Mouse (Mus musculus) right cerebral cortex, postnatal 36 days (tissue): ENCODE measurements around the gene Gbp4.
"Not testable (repeated sequence)": the region's sequence is repeated elsewhere in the genome, so short reads cannot be mapped to it uniquely, and the experiment has no call there.

Experiments
- DNase-seq, 2 experiments: peaks; one replicate each; pipeline ENCODE4 v3.0.0; 2022; ENCODE audit warnings: low spot score in 2 of 2, mixed read lengths in 1 of 2

The Gbp4 gene

DNA sequence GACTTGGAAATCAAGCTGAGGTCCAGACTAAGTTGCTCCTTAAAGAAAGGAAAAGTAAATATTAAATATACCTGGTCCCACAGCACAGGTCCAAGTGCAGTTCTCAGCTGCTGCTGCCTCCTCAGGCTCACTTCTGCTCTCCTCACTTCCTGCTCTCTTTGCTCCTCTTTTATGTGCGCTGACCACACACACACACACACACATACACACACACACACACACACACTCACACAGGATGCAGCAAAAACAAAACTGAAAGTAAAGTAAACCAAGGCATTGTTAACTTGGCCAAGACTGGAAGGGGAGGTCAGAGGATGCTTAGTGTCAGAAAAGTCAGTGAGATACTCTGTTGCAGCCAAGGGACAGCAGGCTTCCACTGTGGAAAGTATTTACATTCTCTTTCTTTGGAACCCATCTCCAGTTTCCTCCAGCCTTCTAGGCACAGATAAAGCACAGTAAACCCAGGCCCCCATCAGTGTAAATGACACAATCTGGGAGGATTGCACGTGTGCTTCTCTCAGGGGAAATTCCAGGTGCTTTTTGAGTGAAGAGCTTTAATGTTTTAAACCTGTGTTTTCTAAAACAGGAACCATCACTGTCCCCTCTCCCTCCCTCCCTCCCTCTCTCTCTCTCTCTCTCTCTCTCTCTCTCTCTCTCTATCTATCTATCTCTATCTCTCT lies at the start of gene Gbp4, which contains the start of the genes Gbp9 and Gbp8:
Gbp4 (minus strand) TSS at position 178 of the 680 bp plus-strand sequence.
Gbp9 (minus strand) TSS at position 131 of the 680 bp plus-strand sequence.
Gbp8 (minus strand) TSS at position 132 of the 680 bp plus-strand sequence.
- not testable (repeated sequence) for DNase-seq

DNA sequence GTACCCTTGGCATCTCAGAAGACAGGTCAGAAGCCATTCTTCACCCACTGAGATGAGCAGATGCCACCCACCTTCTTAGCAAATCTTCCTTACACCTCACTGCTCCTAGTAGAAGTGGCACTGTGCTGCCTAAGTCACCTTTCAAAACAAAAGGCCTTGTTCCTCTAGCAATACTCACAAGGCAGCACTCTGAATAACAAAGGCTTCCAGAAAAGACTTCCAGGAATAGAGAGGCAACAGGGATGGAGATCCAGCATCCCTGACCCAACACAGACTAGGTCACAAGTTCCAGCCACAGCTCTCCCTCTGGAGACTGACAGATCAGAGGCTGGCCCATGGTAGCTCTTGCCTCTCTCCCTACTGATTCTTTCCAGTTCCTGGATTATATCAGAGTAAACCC lies 42.1 kb upstream of the Gbp4 start:
- DNase-seq: no peak

DNA sequence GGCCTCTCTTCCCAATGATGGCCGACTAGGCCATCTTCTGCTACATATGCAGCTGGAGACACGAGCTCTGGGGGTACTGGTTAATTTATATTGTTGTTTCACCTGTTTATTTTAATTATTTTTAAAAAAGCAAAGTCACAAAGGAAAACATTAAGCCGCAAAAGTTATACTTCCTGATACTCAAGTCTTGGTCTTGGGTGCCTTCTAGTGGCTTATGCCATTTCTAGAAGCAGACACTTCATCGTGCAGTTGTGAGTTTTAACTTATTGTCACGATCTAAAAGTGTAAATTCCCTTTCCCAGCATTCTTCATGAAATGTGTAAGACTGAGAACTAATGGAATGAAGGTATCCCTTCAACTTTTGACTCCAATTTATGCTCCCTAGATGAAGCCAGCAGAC lies 17.2 kb upstream of the Gbp4 start:
- no peak for DNase-seq

DNA sequence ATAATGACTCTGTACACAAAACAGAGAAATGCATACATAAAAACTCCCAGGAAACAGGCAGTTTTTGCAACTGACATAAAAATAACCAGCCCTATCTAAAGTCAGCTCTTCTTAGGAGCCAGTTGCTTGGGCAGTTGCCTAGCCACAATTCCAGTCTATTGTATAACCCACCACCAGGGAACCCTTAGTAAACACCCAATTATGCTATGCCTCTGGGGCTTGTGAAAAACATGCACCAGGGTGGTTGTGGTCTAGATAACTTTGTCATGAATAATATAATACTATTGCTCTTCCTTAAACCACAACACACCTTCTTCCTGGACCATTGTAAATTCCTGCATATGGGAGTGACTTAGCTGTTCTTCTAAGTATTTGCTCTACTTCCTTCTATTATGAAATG lies 14.7 kb upstream of the Gbp4 start:
- no peak for DNase-seq

DNA sequence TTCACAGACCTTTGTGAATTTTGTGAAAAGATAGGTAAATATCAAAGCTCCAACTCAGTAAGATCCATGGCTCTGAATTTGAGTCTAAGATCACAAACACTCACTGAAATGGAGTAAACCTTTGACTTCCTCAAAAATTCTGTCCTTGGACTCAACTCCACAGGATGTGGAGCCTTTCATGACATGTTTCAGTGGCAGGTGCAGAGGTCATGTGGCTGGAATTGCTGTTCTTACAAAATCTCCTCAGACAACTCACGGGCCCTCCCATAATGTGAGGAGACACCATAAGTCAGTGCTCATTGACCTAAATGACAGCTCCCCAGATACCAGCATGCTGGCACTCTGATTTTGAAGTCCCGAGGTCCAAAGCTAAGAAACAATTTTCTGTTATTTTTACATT lies 8.7 kb upstream of the Gbp4 start:
- DNase-seq: not testable (repeated sequence)

DNA sequence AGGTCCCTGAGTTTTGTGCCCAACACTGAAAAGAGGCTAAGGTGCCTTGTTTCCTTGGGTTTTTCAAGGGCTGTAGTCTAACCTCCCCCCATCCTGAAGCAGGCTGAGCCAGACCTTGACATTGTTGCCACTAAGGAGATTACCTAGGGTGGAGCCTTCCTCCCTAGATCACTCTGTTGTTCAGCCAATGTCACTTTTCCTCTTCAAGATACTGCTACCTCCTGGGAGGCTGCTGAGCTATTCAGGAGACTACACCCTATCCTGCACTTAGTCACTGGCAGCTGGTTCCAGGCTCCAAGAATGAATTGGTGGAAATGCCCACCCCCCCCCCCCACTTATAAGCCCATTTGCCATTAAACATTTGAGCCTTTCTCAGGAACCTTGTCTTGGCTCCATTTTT lies 7.1 kb upstream of the Gbp4 start:
- no peak for DNase-seq

DNA sequence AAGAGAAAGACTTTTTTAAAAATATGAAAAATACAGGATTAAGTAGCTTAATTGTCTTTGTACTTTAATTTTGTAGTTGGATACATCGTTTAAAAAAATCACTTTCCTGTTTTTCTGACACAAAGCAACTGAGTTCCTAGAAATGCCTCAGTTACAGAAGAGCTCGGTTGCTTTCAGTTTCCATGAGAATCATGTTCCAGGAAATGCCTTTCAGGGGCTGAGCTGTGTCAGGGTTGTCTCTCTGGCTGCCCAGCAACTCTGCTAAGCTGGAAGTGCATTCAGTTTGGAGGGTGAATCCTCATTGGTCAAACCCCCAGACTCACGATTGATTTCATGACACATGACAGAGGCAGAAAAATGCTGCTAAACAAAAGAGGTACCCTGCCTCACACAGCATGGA lies 6.3 kb upstream of the Gbp4 start:
- not testable (repeated sequence) for DNase-seq

DNA sequence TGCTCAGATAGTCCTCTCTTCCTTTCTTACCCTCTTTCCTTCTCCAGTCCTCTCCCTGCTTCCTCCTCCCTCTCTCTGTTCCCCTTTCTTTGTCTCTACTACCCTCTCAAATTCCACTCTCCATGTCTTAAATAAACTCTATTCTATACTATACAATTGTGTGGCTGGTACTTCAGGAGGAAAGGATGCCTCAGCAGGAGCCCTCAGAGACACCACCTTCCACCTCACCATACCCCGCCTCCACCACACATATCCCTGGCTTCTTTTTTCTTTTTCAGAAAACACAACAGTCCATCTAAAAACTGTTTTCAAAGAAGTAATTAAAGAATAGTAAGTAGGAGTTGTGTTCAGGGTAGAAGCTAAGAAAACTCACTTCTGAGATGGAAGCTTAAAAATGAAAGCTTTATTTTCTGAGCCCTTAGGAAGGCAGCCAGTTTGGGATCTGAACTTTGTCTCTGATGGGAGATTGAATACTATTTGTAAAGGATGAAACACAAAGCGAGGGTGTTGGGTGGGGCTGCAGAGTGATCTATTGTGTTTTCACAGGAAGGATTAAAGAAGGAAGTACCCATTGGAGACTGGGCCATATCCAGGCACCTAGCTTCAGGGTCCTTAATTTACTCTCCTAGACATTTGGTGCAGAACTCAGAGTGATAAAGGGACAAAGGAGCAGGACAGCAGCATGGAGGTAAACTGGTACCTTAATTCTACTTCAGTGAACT lies 864 bp upstream of the Gbp4 start:
- DNase-seq: not testable (repeated sequence)

DNA sequence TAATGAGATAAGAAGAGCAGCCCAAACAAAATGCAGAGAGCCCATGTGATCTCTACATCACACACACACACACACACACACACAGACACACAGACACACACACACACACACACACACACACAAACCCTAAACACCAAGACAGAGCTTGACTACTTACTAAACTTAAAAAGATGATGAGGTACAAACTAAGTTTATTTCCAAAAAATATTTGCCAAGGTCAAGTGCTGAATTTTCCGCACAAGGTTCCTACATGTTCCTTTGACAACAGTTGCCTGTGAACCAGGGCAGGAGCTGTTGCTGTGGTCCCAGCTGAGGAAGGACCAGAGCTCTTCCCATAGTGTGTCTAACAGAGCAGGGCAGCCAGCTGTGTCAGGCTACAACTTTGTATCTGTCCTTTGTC lies 480 bp downstream of the Gbp4 start:
- no peak for DNase-seq

DNA sequence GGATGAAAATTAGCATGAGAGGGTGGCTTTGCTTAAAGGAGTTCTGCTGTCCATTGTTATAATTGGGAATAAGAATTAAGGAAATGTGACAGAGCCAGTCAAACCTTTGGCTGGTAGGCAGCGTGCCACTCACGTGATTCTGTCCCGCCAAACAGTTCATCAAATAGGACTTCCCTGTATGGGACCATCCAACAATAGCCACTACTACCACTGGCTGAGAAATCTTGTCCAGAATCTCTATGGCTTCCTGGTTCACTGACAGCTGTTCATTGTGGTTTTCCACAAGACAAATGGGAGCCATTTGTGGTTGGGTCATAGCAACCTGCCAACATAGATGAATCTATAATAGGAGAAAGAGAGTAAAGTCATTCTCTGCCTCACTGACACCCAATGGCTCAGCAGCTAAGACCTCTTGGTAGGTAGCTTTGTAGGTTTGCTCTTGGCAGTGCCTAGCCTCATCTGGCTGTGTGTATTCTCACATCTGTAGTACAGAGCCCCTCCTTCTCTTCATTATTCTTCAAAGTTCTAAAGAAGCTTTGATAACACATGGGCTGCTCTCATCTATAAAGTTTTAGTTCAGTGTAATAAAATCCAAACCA lies 2.6 kb downstream of the Gbp4 start:
- not testable (repeated sequence) for DNase-seq

DNA sequence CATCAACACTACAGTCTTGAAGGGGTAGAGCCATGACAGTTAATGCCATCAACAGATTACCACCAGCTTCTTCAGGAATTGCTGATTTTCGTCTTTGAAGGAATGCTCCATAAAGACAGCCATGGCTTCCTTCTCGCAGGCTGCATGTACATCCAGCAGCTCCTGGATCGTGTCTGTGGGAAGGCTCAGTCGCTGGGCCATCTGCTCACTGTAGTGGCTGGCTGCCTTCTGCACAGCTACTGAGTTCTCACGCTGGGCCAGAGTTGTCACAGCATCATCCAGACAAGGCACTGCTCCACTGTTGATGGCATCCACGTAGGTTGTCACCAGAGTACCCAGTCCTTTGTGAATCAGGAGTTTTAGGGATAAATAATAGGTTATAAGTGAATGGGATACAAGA lies 17.7 kb downstream of the Gbp4 start:
- peak; percentile 12 to 15 for DNase-seq

DNA sequence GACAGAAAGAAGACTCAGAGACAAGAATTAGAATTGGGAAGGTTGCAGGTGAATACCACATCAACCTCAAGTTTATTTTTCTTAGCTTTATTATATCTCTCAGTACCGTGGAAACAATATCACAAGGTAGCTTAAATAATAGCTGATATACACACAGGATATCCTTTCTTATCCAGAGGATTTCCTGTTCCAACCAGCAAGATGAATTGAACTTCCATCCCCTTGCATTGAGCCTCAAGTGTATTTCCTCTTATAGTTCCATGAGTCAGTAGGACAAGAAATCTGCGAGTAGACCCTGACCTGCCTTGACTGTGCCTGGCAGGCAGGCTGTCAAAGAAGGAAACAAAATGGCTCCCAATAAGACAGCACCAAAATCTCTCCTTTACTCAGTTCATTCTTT lies 23.6 kb downstream of the Gbp4 start:
- DNase-seq: no peak

DNA sequence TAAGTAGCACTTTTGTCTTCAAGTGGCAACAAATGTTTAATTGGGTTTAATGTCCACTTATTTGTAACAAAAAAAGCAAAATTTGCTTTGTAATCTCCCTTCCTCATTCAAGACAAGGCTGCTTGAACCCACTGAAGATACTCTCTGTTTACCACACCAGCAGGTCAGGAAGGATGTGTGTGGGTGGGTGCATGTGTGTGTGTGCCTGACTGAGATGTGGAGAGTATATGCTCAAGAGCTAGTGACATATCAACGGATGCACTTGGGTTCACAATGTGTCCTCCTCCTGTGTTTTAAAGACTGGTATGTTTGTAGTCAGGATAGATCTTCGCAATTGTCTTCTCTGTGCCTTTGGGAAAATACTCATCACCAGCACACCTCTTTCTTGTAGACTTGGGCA lies 24.7 kb downstream of the Gbp4 start:
- DNase-seq: no peak

DNA sequence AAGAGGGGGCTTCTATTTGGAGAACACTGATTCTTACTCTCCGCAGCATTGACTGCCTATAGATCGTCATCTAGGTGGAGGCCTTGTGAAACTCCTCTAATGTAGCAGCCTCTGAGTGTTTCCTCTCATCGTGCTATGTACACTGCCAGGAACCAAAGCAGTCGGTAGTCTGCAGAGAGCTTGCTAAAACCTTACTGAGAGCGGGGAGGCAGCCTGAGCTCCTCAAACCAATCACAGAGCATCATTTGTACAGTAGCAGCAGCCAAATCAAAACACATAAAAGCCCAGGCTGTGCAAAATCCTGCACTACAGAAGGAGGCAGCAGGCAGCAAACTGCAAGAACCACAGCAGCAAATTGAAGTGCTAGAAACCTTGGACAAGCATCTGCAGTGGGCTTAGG lies 25.7 kb downstream of the Gbp4 start:
- DNase-seq: no peak

DNA sequence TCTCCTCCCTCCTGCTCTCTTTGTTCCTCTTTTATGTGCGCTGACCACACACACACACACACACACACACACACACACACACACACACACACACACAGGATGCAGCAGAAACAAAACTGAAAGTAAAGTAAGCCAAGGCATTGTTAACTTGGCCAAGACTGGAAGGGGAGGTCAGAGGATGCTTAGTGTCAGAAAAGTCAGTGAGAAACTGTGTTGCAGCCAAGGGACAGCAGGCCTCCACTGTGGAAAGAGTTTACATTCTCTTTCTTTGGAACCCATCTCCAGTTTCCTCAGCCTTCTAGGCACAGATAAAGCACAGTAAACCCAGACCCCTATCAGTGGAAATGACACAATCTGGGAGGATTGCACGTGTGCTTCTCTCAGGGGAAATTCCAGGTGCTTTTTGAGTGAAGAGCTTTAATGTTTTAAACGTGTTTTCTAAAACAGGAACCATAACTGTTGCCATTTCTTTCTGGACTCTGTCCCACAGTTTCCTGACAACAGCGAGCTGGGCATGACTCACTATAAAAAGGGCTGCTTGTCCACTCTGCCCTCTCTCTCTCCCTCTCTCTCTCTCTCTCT lies 29.0 kb downstream of the Gbp4 start:
- not testable (repeated sequence) for DNase-seq

DNA sequence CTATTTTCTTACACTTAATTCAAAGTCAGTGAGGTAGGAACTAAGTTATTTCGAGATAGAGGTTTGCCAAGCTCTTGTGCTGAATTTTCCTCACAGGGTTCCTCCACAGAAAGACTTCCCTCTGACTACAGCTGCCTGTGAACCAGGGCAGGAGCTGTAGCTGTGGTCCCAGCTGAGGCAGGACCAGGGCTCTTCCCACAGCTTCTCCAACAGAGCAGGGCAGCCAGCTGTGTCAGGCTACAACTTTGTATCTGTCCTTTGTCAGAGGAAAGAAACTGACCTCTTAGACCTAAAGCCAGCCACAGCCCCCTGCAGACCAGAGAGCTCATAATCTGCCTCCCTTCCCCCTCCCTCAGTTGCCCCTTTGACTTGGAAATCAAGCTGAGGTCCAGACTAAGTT lies 29.6 kb downstream of the Gbp4 start:
- not testable (repeated sequence) for DNase-seq

DNA sequence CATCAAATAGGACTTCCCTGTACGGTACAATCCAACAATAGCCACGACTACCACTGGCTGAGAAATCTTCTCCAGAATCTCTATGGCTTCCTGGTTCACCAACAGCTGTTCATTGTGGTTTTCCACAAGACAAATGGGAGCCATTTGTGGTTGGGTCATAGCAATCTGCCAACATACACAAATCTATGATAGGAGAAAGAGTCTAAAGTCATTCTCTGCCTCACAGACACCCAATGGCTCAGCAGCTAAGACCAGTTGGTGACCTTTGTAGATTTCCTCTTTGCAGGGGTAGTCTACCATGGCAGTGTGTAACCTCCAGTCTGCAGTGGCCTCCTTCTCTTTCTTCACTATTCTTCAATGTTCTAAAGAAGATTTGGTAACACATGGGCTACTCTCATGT lies 33.7 kb downstream of the Gbp4 start:
- not testable (repeated sequence) for DNase-seq

DNA sequence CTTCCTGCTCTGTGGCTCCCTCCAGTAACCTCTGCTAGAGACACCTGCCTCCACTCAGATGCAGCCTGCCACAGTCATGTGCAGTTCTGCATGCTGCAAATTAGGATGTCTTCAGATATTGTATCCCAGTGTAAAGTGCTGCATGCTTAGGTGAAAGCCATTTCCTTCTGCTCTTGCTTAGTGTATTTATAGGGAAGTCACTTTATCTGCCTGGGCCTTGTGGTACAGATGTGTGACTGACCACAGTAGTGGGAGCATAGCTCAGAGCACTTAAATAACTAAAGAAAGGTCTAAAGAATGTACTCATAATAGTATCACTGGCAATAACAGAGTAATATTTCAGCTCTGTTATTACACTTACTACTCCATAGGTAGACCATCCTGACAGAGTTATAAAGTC lies 57.5 kb downstream of the Gbp4 start:
- no peak for DNase-seq

DNA sequence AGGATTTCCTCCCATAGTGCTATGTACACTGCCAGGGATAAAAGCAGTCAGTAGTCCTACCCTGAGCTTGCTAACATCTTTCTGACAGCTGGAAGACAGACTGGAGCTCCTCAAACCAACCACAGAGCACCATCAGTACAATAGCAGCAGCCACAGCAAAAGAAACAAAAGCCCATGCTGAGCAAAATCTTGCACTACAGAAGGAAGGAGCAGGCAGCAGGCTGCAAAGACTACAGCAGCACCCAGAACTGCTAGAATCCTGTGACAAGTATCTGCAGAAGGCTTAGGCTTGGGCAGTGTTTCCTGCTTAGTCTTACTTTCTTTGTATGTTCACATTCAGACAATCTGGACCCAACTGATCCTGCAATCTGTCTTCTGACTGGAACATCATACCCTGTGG lies 71.0 kb downstream of the Gbp4 start:
- DNase-seq: not testable (repeated sequence)
